Mouse (Mus musculus) adrenal gland, postnatal 0 days (tissue): ENCODE results near the gene Marc2. TPM values are rescaled to one million over a fixed set of nuclear protein-coding genes. Genes with fewer than 3 reads are reported as not detected.

Experiments used
- microRNA-seq: library from miRNA; unstranded; fragments of <30 nt; microRNA quantifications from one replicate; pipeline ENCODE4, GENCODE M21; 2016; ENCODE audit warnings: borderline replicate concordance; ENCODE audit not compliant: insufficient number of aligned reads
- polyA plus RNA-seq: library from polyadenylated mRNA; unstranded; fragments of >200 nt; fragmentation: Nextera tagmentation; extraction: Ambion mirVana; gene quantifications from 2 replicates; pipeline ENCODE4 v1.2.1, GENCODE M21; 2015

The Marc2 gene
- 238 and 289 TPM in 2 replicates for polyA plus RNA-seq

DNA sequence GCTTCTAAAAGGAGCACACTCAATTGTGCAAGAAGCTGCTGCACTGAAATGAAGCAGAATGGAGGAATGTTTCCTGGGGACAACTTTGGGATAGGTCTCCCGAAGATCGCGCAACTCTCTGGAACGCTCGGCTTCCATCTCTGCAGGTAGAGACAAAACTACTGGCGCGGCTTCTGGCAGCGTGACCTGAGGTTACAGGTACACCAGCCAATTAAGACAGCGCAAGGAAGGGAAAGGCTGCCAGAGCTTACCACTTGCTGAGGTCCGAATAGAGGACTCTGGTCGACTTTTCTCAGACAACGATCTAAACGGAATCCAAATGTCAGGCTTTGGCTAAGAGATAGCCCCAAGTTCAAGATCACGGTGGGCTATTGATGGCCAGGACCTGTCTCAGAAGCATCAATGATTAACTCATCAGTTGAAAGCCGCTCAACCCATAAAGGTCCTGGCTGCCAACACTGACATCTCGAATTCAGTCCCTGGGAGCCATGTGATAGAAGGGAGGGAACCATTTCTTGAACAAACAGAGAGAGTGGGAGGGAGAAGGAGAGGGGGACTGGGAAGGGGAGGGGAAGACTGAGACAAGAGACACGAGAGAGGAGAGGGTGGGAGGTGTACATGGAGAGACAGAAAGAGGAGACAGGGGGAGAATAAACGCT, at the start of gene Marc2:
Marc2 (minus strand) TSS at position 360 of the 659 bp plus-strand sequence.

DNA sequence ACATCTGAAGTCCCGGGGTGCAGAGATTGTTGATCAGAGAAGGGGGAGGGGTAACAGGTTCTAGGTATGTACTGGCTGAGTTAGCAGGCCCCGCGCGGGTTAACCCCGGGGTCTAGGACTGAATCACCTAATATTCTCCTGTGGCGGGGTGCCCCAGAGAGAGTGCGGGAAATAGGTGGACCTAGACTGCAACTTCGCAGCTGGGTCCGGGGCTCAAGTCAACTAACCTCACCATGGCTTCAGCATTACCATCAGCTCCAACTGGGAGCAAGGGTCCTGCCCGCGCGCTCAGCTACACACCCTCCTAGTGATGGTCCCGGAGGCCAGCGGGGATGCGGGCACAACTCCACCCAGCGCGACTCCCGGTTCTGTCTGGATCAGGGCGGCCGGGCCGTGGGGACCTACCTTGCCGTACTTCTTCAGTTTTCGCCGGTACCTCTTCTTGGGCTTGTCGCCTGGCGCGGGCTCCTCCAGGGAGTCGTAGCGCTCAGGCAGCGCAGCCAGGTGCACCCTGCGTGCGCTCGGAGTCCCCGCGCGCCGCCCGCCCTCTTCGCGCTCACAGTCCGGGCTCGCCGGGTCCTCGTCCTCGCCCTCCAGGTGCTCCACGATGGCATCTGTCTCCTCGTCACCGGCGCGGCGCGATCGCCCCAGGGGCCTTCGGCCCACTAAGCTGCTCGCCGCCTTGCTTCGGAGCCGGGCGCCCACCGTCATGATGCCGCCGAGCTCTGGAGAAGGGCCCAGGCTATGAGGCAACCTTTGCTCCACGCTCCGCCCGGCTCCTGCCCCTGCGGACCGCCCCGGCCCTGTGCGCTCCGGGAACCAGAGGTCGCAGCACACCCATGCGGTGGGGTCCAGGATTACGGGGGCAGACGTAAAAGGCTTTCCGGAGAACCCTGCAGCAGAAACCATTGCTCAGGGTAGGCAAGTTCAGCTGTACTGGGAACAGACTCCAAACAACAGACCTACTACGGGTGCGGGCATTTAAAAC, 36.3 kb upstream of the Marc2 start, which contains the start of gene C130074G19Rik:
C130074G19Rik (minus strand) TSS at position 938 of the 988 bp plus-strand sequence.

GRCm38 (mm10) chr1:184810780-184811575, 35.3 kb downstream of the Marc2 start, which contains the start of gene Marc1:
Gene Marc1 (minus strand): TSS chr1:184811313.

Small RNAs within 50 kb of the gene (microRNA-seq; reads per million reads assigned to microRNA genes)
- gene Mir1981, result 106 reads per million, percentile 44 among the genes with 10 or more reads in this experiment

Other genes starting within 250 kb of the Marc2 start
- gene Hlx, start 113.8 kb downstream of the Marc2 start, polyA plus RNA-seq, result 17.7 and 19.0 TPM in 2 replicates
- gene Marc1, start 35.1 kb downstream of the Marc2 start, polyA plus RNA-seq, result 5.6 and 8.4 TPM in 2 replicates
- gene C130074G19Rik, start 36.8 kb upstream of the Marc2 start, polyA plus RNA-seq, result 1.8 and 2.3 TPM in 2 replicates
- 3.0 and 6.0 TPM in 2 replicates for gene Mark1, start 153.1 kb upstream of the Marc2 start, polyA plus RNA-seq